Mouse (Mus musculus) forebrain, embryonic 15.5 days (tissue): Measurements from ENCODE around the gene Tox2. TPM values are rescaled to one million over a fixed set of nuclear protein-coding genes. Genes with fewer than 3 reads are reported as not detected.

Source experiments
- ATAC-seq: fragments of 200-750 bp; cut with Nextera tagmentation; replicated peaks from 2 replicates; pipeline ENCODE4 v1.8.0; 2017; ENCODE audit warnings: mild to moderate bottlenecking, moderate TSS enrichment, moderate library complexity
- H3K27ac ChIP-seq: fragments of 300-500 bp; sonication (generic); replicated peaks from 2 replicates; pipeline ENCODE4 v1.5.1; 2015; ENCODE audit warnings: mild to moderate bottlenecking, inconsistent platforms
- H3K27me3 ChIP-seq: fragments of 300-500 bp; sonication (generic); 2 replicates; pipeline ENCODE4 v1.6.1; 2015; ENCODE audit warnings: inconsistent platforms
- H3K36me3 ChIP-seq: fragments of 300-500 bp; sonication (generic); 2 replicates; pipeline ENCODE4 v1.6.1; 2015; ENCODE audit warnings: mild to moderate bottlenecking, inconsistent platforms
- H3K4me1 ChIP-seq: fragments of 300-500 bp; sonication (generic); 2 replicates; pipeline ENCODE4 v1.6.1; 2015; ENCODE audit warnings: inconsistent platforms
- H3K4me2 ChIP-seq: fragments of 300-500 bp; sonication (generic); replicated peaks from 2 replicates; pipeline ENCODE4 v1.6.1; 2015; ENCODE audit warnings: mild to moderate bottlenecking, inconsistent platforms
- H3K4me3 ChIP-seq: fragments of 300-500 bp; sonication (generic); 2 replicates; pipeline ENCODE4 v1.5.1; 2015; ENCODE audit warnings: mild to moderate bottlenecking, inconsistent platforms
- H3K9ac ChIP-seq: fragments of 300-500 bp; sonication (generic); replicated peaks from 2 replicates; pipeline ENCODE4 v1.6.1; 2015; ENCODE audit warnings: mild to moderate bottlenecking, inconsistent platforms
- H3K9me3 ChIP-seq: fragments of 300-500 bp; sonication (generic); 2 replicates; pipeline ENCODE4 v1.6.1; 2016; ENCODE audit warnings: inconsistent platforms
- WGBS: fragments of 180-500 bp; shearing (Covaris S2); methylation state at CpG from one replicate; pipeline ENCODE4 v1.1.7; 2015; ENCODE audit warnings: mixed read lengths; 5-methylcytosine and 5-hydroxymethylcytosine counted together
- polyA plus RNA-seq: library from polyadenylated mRNA; unstranded; fragments of >200 nt; fragmentation: Nextera tagmentation; extraction: Ambion mirVana; gene quantifications from 2 replicates; pipeline ENCODE4 v1.2.1, GENCODE M21; 2015

Gene Tox2
- polyA plus RNA-seq, 1 experiment from 2014 or later, result 18.1 TPM

GRCm38 (mm10) chr2:163343671-163344070, 140.7 kb downstream of the Tox2 start:
- Histone ChIP-seq H3K4me3 (no peak overlapping the region), H3K36me3 (no peaks in the 10 kb centered on the region), H3K27ac (no peak overlapping the region), H3K4me2 (no peak overlapping the region), H3K4me1 (peaks cover 15% of the 10 kb centered on the region), H3K27me3 (peaks cover 30% of the 10 kb centered on the region), H3K9me3 (no peaks in the 10 kb centered on the region), H3K9ac (no peak overlapping the region)
- 90% methylated on average over 4 of the region's 4 CpGs for WGBS
- ATAC-seq, result no peak

GRCm38 (mm10) chr2:163344976-163345660, 142.2 kb downstream of the Tox2 start:
- H3K36me3 ChIP-seq, result no peaks in the 10 kb centered on the region
- H3K4me1 ChIP-seq, result peaks cover 11% of the 10 kb centered on the region; the same call in 1 of the 2 replicates
- H3K4me2 ChIP-seq, result no peak overlapping the region
- ATAC-seq, result no peak
- no peaks in the 10 kb centered on the region for H3K9me3 ChIP-seq
- no peak overlapping the region for H3K4me3 ChIP-seq
- no peak overlapping the region for H3K9ac ChIP-seq
- no peak overlapping the region for H3K27ac ChIP-seq
- 75% methylated on average over 13 of the region's 13 CpGs for WGBS
- peaks cover 16% of the 10 kb centered on the region for H3K27me3 ChIP-seq

GRCm38 (mm10) chr2:163346497-163346896, 143.6 kb downstream of the Tox2 start:
- peaks cover 2% of the 10 kb centered on the region; the same call in 1 of the 2 replicates for H3K27me3 ChIP-seq
- H3K36me3 ChIP-seq, result no peaks in the 10 kb centered on the region
- no peak overlapping the region for H3K27ac ChIP-seq
- H3K9me3 ChIP-seq, result no peaks in the 10 kb centered on the region
- no peak overlapping the region for H3K4me2 ChIP-seq
- H3K9ac ChIP-seq, result no peak overlapping the region
- 85% methylated on average over 11 of the region's 11 CpGs for WGBS
- no peak overlapping the region for H3K4me3 ChIP-seq
- no peak for ATAC-seq
- 0 out of 2 replicates have a peak, but pooled peaks cover 4% of the 10 kb centered on the region for H3K4me1 ChIP-seq

- no peak overlapping the region for H3K27ac ChIP-seq
- 86% methylated on average over 8 of the region's 8 CpGs for WGBS
- H3K4me2 ChIP-seq, result no peak overlapping the region
- no peaks in the 10 kb centered on the region for H3K27me3 ChIP-seq
- H3K4me1 ChIP-seq, result 0 out of 2 replicates have a peak, but pooled peaks cover 4% of the 10 kb centered on the region
- H3K9me3 ChIP-seq, result no peaks in the 10 kb centered on the region
- no peak for ATAC-seq
- no peak overlapping the region for H3K4me3 ChIP-seq
- no peaks in the 10 kb centered on the region for H3K36me3 ChIP-seq
- no peak overlapping the region for H3K9ac ChIP-seq
These were observed 144.7 kb downstream of the Tox2 start for GRCm38 (mm10) chr2:163347517-163348184.

- ATAC-seq, result no peak
- Histone ChIP-seq H3K4me1 (0 out of 2 replicates have a peak, but pooled peaks cover 4% of the 10 kb centered on the region), H3K27ac (no peak overlapping the region), H3K36me3 (no peaks in the 10 kb centered on the region), H3K9me3 (no peaks in the 10 kb centered on the region), H3K9ac (no peak overlapping the region), H3K4me2 (no peak overlapping the region), H3K27me3 (no peaks in the 10 kb centered on the region), H3K4me3 (no peak overlapping the region)
- 77% methylated on average over 7 of the region's 7 CpGs for WGBS
These were observed 145.8 kb downstream of the Tox2 start for GRCm38 (mm10) chr2:163348677-163349076.

GRCm38 (mm10) chr2:163349411-163349810, 146.5 kb downstream of the Tox2 start:
- no peaks in the 10 kb centered on the region for H3K27me3 ChIP-seq
- 0 out of 2 replicates have a peak, but pooled peaks cover 4% of the 10 kb centered on the region for H3K4me1 ChIP-seq
- H3K9me3 ChIP-seq, result no peaks in the 10 kb centered on the region
- ATAC-seq, result no peak
- H3K9ac ChIP-seq, result no peak overlapping the region
- WGBS, result 59% methylated on average over 9 of the region's 9 CpGs
- H3K36me3 ChIP-seq, result no peaks in the 10 kb centered on the region
- no peak overlapping the region for H3K4me2 ChIP-seq
- no peak overlapping the region for H3K27ac ChIP-seq
- no peak overlapping the region for H3K4me3 ChIP-seq

- no peak overlapping the region for H3K27ac ChIP-seq
- no peaks in the 10 kb centered on the region for H3K27me3 ChIP-seq
- no peak overlapping the region for H3K9ac ChIP-seq
- H3K4me2 ChIP-seq, result no peak overlapping the region
- ATAC-seq, result no peak
- H3K36me3 ChIP-seq, result no peaks in the 10 kb centered on the region
- WGBS, result 55% methylated on average over 5 of the region's 5 CpGs
- no peaks in the 10 kb centered on the region for H3K9me3 ChIP-seq
- no peak overlapping the region for H3K4me3 ChIP-seq
- 0 out of 2 replicates have a peak, but pooled peaks cover 4% of the 10 kb centered on the region for H3K4me1 ChIP-seq
These were observed 147.5 kb downstream of the Tox2 start for GRCm38 (mm10) chr2:163350443-163350842.

GRCm38 (mm10) chr2:163353731-163354130, 150.8 kb downstream of the Tox2 start:
- 31% methylated on average over 7 of the region's 7 CpGs for WGBS
- Histone ChIP-seq H3K27me3 (no peaks in the 10 kb centered on the region), H3K27ac (no peak overlapping the region), H3K36me3 (no peaks in the 10 kb centered on the region), H3K9me3 (no peaks in the 10 kb centered on the region), H3K4me1 (0 out of 2 replicates have a peak, but pooled peaks cover 4% of the 10 kb centered on the region), H3K4me2 (no peak overlapping the region), H3K4me3 (no peak overlapping the region), H3K9ac (no peak overlapping the region)
- no peak for ATAC-seq

- H3K9me3 ChIP-seq, result no peaks in the 10 kb centered on the region
These were observed 152.7 kb downstream of the Tox2 start for GRCm38 (mm10) chr2:163355666-163356065.

GRCm38 (mm10) chr2:163356113-163356840, 153.4 kb downstream of the Tox2 start:
- WGBS, result 89% methylated on average over 12 of the region's 12 CpGs
- Histone ChIP-seq H3K27me3 (no peaks in the 10 kb centered on the region), H3K36me3 (no peaks in the 10 kb centered on the region), H3K27ac (no peak overlapping the region), H3K9ac (no peak overlapping the region), H3K4me1 (no peaks in the 10 kb centered on the region), H3K4me2 (no peak overlapping the region), H3K9me3 (no peaks in the 10 kb centered on the region), H3K4me3 (no peak overlapping the region)
- no peak for ATAC-seq

More at GRCm38 (mm10) chr2:163355666-163356065, 152.7 kb downstream of the Tox2 start:
- Histone ChIP-seq H3K4me3 (no peak overlapping the region), H3K27me3 (no peaks in the 10 kb centered on the region), H3K36me3 (no peaks in the 10 kb centered on the region), H3K4me1 (no peaks in the 10 kb centered on the region), H3K27ac (no peak overlapping the region), H3K4me2 (no peak overlapping the region), H3K9ac (no peak overlapping the region)
- 85% methylated on average over 8 of the region's 8 CpGs for WGBS
- no peak for ATAC-seq

GRCm38 (mm10) chr2:163358662-163359061, 155.7 kb downstream of the Tox2 start:
- no peak for ATAC-seq
- Histone ChIP-seq H3K36me3 (no peaks in the 10 kb centered on the region), H3K27ac (no peak overlapping the region), H3K9ac (no peak overlapping the region), H3K4me3 (no peak overlapping the region), H3K4me1 (no peaks in the 10 kb centered on the region), H3K9me3 (no peaks in the 10 kb centered on the region), H3K27me3 (no peaks in the 10 kb centered on the region), H3K4me2 (no peak overlapping the region)
- 83% methylated on average over 5 of the region's 5 CpGs for WGBS

- Histone ChIP-seq H3K9me3 (no peaks in the 10 kb centered on the region), H3K4me3 (no peak overlapping the region), H3K27me3 (no peaks in the 10 kb centered on the region), H3K4me1 (no peaks in the 10 kb centered on the region), H3K9ac (no peak overlapping the region), H3K27ac (no peak overlapping the region), H3K4me2 (no peak overlapping the region), H3K36me3 (no peaks in the 10 kb centered on the region)
- no peak for ATAC-seq
- 77% methylated on average over 2 of the region's 2 CpGs for WGBS
These were observed 156.3 kb downstream of the Tox2 start for GRCm38 (mm10) chr2:163359253-163359652.
